Mouse (Mus musculus): ENCODE results near the gene Hnrnpk. TPM values are rescaled to one million over a fixed set of nuclear protein-coding genes. Genes with fewer than 3 reads are reported as not detected.

Gene Hnrnpk
- total and polyA plus RNA-seq, 3 experiments, result 411 to 1,549 (median 1,174) TPM

- Histone ChIP-seq H3K27ac (ENCODE audit: insufficient read depth, low read depth) (no peak overlapping the region), H3K36me3 (replicated peaks in 1 of 2; ENCODE audit: control insufficient read depth in 1 of 2, insufficient read depth in 1 of 2, low read length in 1 of 2) (peaks cover 8 to 41% of the 10 kb centered on the region in 2 experiments), H3K4me1 (ENCODE audit: control insufficient read depth in 1 of 2, insufficient read depth in 2 of 2) (no peaks in the 10 kb centered on the region; a peak in 1 of 4 replicates), H3K79me2 (replicated peaks; ENCODE audit: control insufficient read depth, extremely low read depth, insufficient read depth, poor library complexity, severe bottlenecking) (no peaks in the 10 kb centered on the region), H3K9me3 (replicated peaks; ENCODE audit: low read length) (peaks cover 3% of the 10 kb centered on the region), H3K4me3 (replicated peaks in 1 of 3; ENCODE audit: low read depth in 2 of 3, low read length in 2 of 3, poor library complexity in 1 of 3) (no peak overlapping the region), H3K9ac (ENCODE audit: insufficient read depth, low read depth) (no peak overlapping the region), H3K4me2 (ENCODE audit: insufficient read depth, low read depth, poor library complexity, severe bottlenecking) (no peak overlapping the region), H3K27me3 (replicated peaks) (no peaks in the 10 kb centered on the region)
- dilution Hi-C loops (cut with MboI; ENCODE audit: extremely low pct_ligation_motif_present, extremely low pct_unique_long_range_greater_than_20kb, low sequenced_read_pairs) (no loop called here), in situ Hi-C loops (cut with MboI; ENCODE audit: low pct_ligation_motif_present, low pct_unique_long_range_greater_than_20kb, low sequenced_read_pairs) (loop anchor here (10.0 to 25.0 kb wide), 3 partner anchors 148 to 231 kb away; partner anchors contain the start of gene Idnk)
- no peak for DNase-seq (ENCODE audit: extremely low read depth)
- TF ChIP-seq JUND (conservative IDR thresholded peaks at IDR 0.05; ENCODE audit: low read depth, low read length), result no peak
- no peak for TF ChIP-seq UBTF (IDR thresholded peaks at IDR 0.05; ENCODE audit: low read depth, low read length)
- no peak for TF ChIP-seq SMC3 (IDR thresholded peaks at IDR 0.05; ENCODE audit: low read depth, low read length)
- TF ChIP-seq HCFC1 (IDR thresholded peaks at IDR 0.05; ENCODE audit: low read depth, low read length), result no peak
- no peak for TF ChIP-seq NRF1 (IDR thresholded peaks at IDR 0.05; ENCODE audit: low read depth, low read length)
- no peak for TF ChIP-seq TBP (conservative IDR thresholded peaks at IDR 0.05; ENCODE audit: low read depth, low read length)
Observed at GRCm38 (mm10) chr13:58385547-58385920, 17.6 kb downstream of the Hnrnpk start.

DNA sequence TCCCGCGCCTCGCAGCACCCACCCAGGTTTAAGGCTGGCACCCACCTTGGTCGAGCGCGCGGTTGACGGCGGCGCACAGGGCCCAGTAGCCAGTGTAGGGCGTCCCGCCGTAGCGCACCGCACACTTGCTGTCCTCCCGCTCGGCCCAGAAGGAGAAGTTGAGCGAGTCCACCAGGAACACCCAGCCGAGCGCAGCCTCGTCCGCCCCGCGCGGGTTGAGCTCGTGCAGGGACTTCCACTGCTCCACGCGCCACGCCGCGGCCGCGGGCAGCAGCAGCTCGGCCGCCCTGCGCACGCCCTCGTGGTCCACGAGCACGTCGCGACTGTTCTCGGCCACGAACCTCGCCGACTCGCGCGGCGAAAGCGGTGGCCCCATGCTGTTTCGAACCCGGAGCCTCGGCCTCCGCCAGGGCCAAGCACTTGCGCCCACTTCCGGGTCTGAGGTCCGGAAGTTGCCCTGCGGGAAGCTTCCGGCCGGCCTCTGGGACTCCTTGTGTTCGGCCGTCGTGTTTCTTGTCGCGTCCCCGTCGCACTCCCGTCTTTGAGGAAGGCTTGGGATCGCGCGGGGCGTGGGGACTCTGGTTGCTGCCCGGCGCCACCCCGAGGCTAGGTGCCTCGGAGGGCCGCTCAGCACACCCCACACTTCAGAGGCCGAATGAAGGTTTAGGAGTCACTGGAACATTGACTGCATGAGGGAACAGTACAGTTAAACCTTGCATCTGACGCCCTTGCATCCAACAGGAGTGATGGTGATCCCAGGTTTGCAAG lies 18.2 kb downstream of the Hnrnpk start, which contains the start of gene 2210016F16Rik:
Gene 2210016F16Rik (minus strand): TSS at position 447 of the 768 bp plus-strand sequence.
- Histone ChIP-seq H3K9ac (ENCODE audit: insufficient read depth, low read depth) (no peak within 1 kb of the TSS), H3K27me3 (replicated peaks) (no peaks in the 10 kb centered on the region), H3K4me2 (ENCODE audit: insufficient read depth, low read depth, poor library complexity, severe bottlenecking) (no peak within 1 kb of the TSS), H3K36me3 (replicated peaks in 1 of 2; ENCODE audit: control insufficient read depth in 1 of 2, insufficient read depth in 1 of 2, low read length in 1 of 2) (peaks cover 4 to 36% of the 10 kb centered on the region in 2 experiments), H3K4me3 (replicated peaks in 1 of 3; ENCODE audit: low read depth in 2 of 3, low read length in 2 of 3, poor library complexity in 1 of 3) (peak within 1 kb of the TSS in 1 of 3 experiments; percentile 32), H3K9me3 (replicated peaks; ENCODE audit: low read length) (peaks cover 3% of the 10 kb centered on the region), H3K27ac (ENCODE audit: insufficient read depth, low read depth) (no peak within 1 kb of the TSS), H3K4me1 (ENCODE audit: control insufficient read depth in 1 of 2, insufficient read depth in 2 of 2) (no peaks in the 10 kb centered on the region; a peak in 1 of 4 replicates), H3K79me2 (replicated peaks; ENCODE audit: control insufficient read depth, extremely low read depth, insufficient read depth, poor library complexity, severe bottlenecking) (no peaks in the 10 kb centered on the region)
- in situ Hi-C loops (cut with MboI; ENCODE audit: low pct_ligation_motif_present, low pct_unique_long_range_greater_than_20kb, low sequenced_read_pairs) (loop anchor here (10.0 to 25.0 kb wide), 3 partner anchors 148 to 230 kb away; partner anchors contain the start of gene Idnk), dilution Hi-C loops (cut with MboI; ENCODE audit: extremely low pct_ligation_motif_present, extremely low pct_unique_long_range_greater_than_20kb, low sequenced_read_pairs) (no loop called here)
- no peak for TF ChIP-seq ZNF384 (IDR thresholded peaks at IDR 0.05; ENCODE audit: low read depth, low read length)
- TF ChIP-seq MAFK (IDR thresholded peaks at IDR 0.05; ENCODE audit: insufficient replicate concordance, low read length), result no peak
- TF ChIP-seq POLR2AphosphoS2 (IDR thresholded peaks at IDR 0.05; ENCODE audit: low read depth, low read length), result no peak
- TF ChIP-seq JUN (IDR thresholded peaks at IDR 0.05; ENCODE audit: insufficient read depth, low read depth, low read length), result no peak
- TF ChIP-seq UBTF (IDR thresholded peaks at IDR 0.05; ENCODE audit: low read depth, low read length), result no peak
- no peak for TF ChIP-seq POLR2A (IDR thresholded peaks at IDR 0.05; ENCODE audit: low read depth, low read length)
- TF ChIP-seq ZMIZ1 (IDR thresholded peaks at IDR 0.05; ENCODE audit: low read depth, low read length), result no peak
- no peak for TF ChIP-seq MXI1 (IDR thresholded peaks at IDR 0.05; ENCODE audit: low read depth, low read length)
- TF ChIP-seq TBP (conservative IDR thresholded peaks at IDR 0.05; ENCODE audit: low read depth, low read length), result no peak
- TF ChIP-seq MAZ (IDR thresholded peaks at IDR 0.05; ENCODE audit: low read depth, low read length), result no peak
- TF ChIP-seq ZKSCAN1 (IDR thresholded peaks at IDR 0.05; ENCODE audit: borderline replicate concordance, low read depth, low read length), result no peak
- TF ChIP-seq E2F4 (IDR thresholded peaks at IDR 0.05; ENCODE audit: insufficient replicate concordance, low read depth, low read length), result no peak
- no peak for TF ChIP-seq KAT2A (IDR thresholded peaks at IDR 0.05; ENCODE audit: insufficient replicate concordance, low read length)
- no peak for TF ChIP-seq PAX5 (IDR thresholded peaks at IDR 0.05; ENCODE audit: low read length)
- TF ChIP-seq MYC (IDR thresholded peaks at IDR 0.05; ENCODE audit: low read depth, low read length), result no peak
- DNase-seq (ENCODE audit: extremely low read depth), result no peak

Measured in CH12.LX (cell line).